Mouse (Mus musculus) intestine, postnatal 0 days (tissue): ENCODE measurements around the gene Mtor. TPM values are rescaled to one million over a fixed set of nuclear protein-coding genes. Genes with fewer than 3 reads are reported as not detected.

Experiments
- ATAC-seq: fragments of 200-750 bp; cut with Nextera tagmentation; 2 replicates; pipeline ENCODE4 v1.8.0; 2017; ENCODE audit warnings: mild to moderate bottlenecking, moderate TSS enrichment, moderate library complexity
- H3K27ac ChIP-seq: fragments of 300-500 bp; sonication (generic); 2 replicates; pipeline ENCODE4 v1.5.1; 2014; ENCODE audit warnings: mild to moderate bottlenecking, low read depth, low read length, moderate library complexity
- H3K27me3 ChIP-seq: fragments of 300-500 bp; sonication (generic); replicated peaks from 2 replicates; pipeline ENCODE4 v1.6.1; 2014; ENCODE audit warnings: low read length, mixed read lengths; ENCODE audit not compliant: control insufficient read depth, insufficient read depth
- H3K36me3 ChIP-seq: fragments of 300-500 bp; sonication (generic); 2 replicates; pipeline ENCODE4 v1.6.1; 2014; ENCODE audit warnings: mild to moderate bottlenecking, moderate library complexity; ENCODE audit not compliant: control insufficient read depth, insufficient read depth
- H3K4me1 ChIP-seq: fragments of 300-500 bp; sonication (generic); replicated peaks from 2 replicates; pipeline ENCODE4 v1.6.1; 2014; ENCODE audit warnings: antibody characterized with exemption, low read length, mixed read lengths; ENCODE audit not compliant: control insufficient read depth, insufficient read depth
- H3K4me2 ChIP-seq: fragments of 300-500 bp; sonication (generic); replicated peaks from 2 replicates; pipeline ENCODE4 v1.6.1; 2014; ENCODE audit warnings: low read depth, mild to moderate bottlenecking, moderate library complexity
- H3K4me3 ChIP-seq: fragments of 300-500 bp; sonication (generic); 2 replicates; pipeline ENCODE4 v1.5.1; 2014; ENCODE audit warnings: low read depth, low read length
- H3K9ac ChIP-seq: fragments of 300-500 bp; sonication (generic); 2 replicates; pipeline ENCODE4 v1.6.1; 2014; ENCODE audit warnings: mild to moderate bottlenecking, low read depth, low read length
- H3K9me3 ChIP-seq: fragments of 300-500 bp; sonication (generic); 2 replicates; pipeline ENCODE4 v1.6.1; 2016; ENCODE audit warnings: mixed run types; ENCODE audit not compliant: control insufficient read depth
- CTCF ChIP-seq: sonication (generic); IDR thresholded peaks from 2 replicates; pipeline ENCODE4 v1.5.1; 2016; ENCODE audit warnings: low read depth, mild to moderate bottlenecking, control low read depth, antibody characterized with exemption, moderate library complexity
- WGBS: fragments of 180-500 bp; shearing (Covaris S2); extraction: QIAGEN DNeasy Blood & Tissue Kit; methylation state at CpG from one replicate; pipeline ENCODE4 v1.1.7; 2014; 5-methylcytosine and 5-hydroxymethylcytosine counted together
- polyA plus RNA-seq: library from polyadenylated mRNA; unstranded; fragments of >200 nt; fragmentation: Nextera tagmentation; extraction: Ambion mirVana; gene quantifications from 2 replicates; pipeline ENCODE4 v1.2.1, GENCODE M21; 2015

The Mtor gene
- polyA plus RNA-seq, 1 experiment from 2014 or later = 14.3 TPM

DNA sequence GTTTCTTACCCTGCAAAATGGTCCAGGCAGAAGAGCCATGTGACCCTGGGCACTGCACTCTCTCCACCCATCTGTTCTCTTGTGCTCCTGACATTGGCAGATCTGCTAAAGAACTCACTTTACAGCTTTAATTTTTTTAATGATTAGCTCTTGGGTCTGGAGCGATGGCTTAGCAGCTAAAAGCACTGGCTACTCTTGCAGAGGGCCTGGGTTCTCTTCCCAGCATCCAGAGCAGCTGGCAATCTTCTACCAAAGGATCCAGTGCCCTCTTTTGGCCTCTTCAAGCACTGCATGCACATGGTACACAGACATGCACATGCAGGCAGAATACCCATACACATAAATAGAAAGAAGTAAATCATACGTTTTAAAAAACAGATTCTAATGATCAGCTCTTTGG is 66.9 kb downstream of the Mtor start:
- Histone ChIP-seq H3K36me3 (peaks cover 40% of the 10 kb centered on the region), H3K9ac (no peak overlapping the region), H3K27me3 (no peaks in the 10 kb centered on the region), H3K4me3 (no peak overlapping the region), H3K27ac (no peak overlapping the region), H3K4me2 (no peak overlapping the region), H3K9me3 (no peaks in the 10 kb centered on the region), H3K4me1 (no peaks in the 10 kb centered on the region)
- 93% methylated on average over 2 of the region's 2 CpGs for WGBS
- TF ChIP-seq CTCF = peak; percentile 47
- ATAC-seq = no peak

DNA sequence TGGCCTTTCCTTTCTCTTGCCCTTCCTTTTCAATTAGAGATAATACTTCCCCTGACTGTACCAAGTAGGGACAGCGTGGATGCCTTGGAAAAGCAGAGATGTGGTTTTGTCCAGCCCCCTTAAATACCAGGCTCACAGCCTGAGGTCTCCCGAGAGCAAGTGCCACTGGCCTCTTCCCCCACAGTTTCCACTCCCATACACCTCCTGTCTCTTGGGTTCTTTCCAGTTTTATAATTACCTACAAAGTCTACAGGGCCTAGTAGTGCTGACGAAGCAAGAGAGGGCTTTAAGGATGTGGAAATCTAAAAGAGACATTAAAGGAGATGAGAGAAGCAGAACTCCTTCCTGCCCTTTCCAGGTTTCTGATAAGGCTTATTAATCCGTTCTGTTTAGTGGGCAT is 69.4 kb downstream of the Mtor start:
- H3K4me3 ChIP-seq = no peak overlapping the region
- 77% methylated on average over 4 of the region's 4 CpGs for whole genome bisulfite sequencing
- no peak for ATAC-seq

DNA sequence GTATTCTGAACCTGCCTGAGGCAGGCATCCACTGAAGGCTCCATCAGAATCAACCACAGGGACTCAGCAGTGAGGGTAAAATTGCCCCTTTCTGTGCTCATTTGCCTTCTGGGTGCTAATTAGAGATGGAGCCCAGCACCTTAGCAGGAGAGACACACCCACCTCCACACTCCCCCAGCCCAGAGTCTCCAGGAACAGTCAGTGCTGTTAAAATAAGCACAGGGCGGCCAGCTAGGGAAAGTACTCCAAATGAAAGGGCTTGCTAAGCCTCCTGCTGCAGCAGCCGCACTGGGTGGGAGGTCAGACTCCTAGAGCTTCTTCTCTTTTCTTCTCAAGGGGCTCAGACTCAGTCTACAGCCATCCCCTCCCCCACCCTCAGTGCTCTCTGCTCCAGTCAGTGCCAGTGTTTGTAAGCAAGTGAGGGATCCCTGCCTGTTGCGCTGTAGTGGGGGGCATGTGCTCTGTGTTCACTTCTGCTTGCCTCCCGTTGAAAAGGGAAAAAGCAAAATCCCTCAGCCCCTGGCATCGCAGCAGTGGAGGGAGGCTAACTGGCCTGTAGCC is 69.9 kb downstream of the Mtor start:
- 69% methylated on average over 5 of the region's 5 CpGs for WGBS
- TF ChIP-seq CTCF = no peak

More for the DNA sequence above, 69.4 kb downstream of the Mtor start:
- TF ChIP-seq CTCF = no peak
- peaks cover 45% of the 10 kb centered on the region for H3K36me3 ChIP-seq
- no peak overlapping the region for H3K9ac ChIP-seq
- H3K27me3 ChIP-seq = no peaks in the 10 kb centered on the region
- H3K27ac ChIP-seq = no peak overlapping the region
- no peak overlapping the region for H3K4me2 ChIP-seq
- H3K9me3 ChIP-seq = no peaks in the 10 kb centered on the region
- no peaks in the 10 kb centered on the region for H3K4me1 ChIP-seq

DNA sequence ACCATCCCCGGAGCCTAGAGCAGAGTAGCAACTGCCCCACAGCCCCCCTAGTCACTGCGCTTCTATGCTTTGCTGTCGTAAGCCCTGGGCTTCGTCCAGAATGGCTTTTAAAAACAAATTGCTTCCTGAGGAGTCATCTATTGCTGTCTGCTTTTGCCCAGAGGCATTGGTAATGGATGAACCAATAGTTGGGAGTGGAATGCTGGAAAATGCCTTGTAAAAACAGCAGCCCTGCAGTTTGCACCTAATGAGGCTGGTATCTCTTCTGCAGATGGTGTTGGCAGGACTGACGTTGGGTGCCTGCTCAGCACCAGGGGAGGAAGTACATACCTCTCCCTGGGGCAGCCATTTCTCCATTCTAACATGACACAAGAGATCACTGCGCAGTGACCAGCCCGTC is 75.1 kb downstream of the Mtor start:
- Histone ChIP-seq H3K27ac (no peak overlapping the region), H3K9ac (no peak overlapping the region), H3K4me1 (no peaks in the 10 kb centered on the region), H3K4me2 (no peak overlapping the region), H3K27me3 (no peaks in the 10 kb centered on the region), H3K9me3 (no peaks in the 10 kb centered on the region), H3K36me3 (peaks cover 61% of the 10 kb centered on the region), H3K4me3 (no peak overlapping the region)
- WGBS = 75% methylated on average over 7 of the region's 7 CpGs
- no peak for ATAC-seq
- TF ChIP-seq CTCF = no peak

More for the DNA sequence above, 69.9 kb downstream of the Mtor start:
- H3K27ac ChIP-seq = no peak overlapping the region
- no peak overlapping the region for H3K9ac ChIP-seq
- no peak overlapping the region for H3K4me2 ChIP-seq
- H3K4me3 ChIP-seq = no peak overlapping the region
- no peaks in the 10 kb centered on the region for H3K9me3 ChIP-seq
- H3K27me3 ChIP-seq = no peaks in the 10 kb centered on the region
- H3K36me3 ChIP-seq = peaks cover 49% of the 10 kb centered on the region
- no peak for ATAC-seq
- H3K4me1 ChIP-seq = no peaks in the 10 kb centered on the region

DNA sequence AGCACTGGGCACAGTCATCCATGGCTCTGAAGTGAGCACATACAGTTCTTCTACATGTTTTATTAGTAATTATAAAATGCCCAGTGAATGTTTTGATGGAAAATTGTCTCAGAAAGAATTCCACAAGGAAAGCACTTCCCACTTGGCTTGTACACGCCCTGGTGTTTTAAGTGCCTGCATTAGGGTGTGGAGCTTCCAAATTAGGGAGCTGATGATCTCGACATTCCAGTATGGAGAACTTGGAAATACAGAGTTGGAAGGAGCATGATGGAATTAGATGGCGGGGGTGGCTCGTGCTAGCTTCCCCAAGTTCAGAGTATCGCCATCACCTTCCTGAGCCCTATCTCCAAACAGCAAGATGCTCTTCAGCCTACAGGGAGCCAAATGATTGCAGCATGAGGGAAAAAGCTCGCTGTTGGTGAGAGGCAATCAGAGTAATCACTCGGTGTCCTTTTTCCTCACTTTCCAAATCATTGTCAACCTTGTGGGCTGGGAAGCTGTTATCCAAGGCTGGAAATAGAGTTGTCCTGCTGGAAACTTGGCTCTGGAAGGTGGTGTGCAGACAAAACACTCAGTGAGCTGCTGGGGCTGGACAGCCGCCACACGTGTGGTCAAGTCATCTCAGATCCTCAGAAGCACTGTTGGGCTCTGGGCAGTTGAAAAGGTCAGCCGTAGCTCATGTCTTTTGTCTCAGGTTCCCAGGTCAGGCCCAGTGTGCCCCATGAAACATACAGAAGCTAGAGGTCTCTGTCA is 78.9 kb downstream of the Mtor start:
- peaks cover 77% of the 10 kb centered on the region for H3K36me3 ChIP-seq
- H3K9ac ChIP-seq = no peak overlapping the region
- H3K27me3 ChIP-seq = no peaks in the 10 kb centered on the region
- no peak for ATAC-seq
- WGBS = 91% methylated on average over 10 of the region's 10 CpGs
- no peak overlapping the region for H3K27ac ChIP-seq
- no peak overlapping the region for H3K4me3 ChIP-seq
- no peaks in the 10 kb centered on the region for H3K4me1 ChIP-seq
- H3K9me3 ChIP-seq = no peaks in the 10 kb centered on the region
- no peak for TF ChIP-seq CTCF
- H3K4me2 ChIP-seq = no peak overlapping the region

DNA sequence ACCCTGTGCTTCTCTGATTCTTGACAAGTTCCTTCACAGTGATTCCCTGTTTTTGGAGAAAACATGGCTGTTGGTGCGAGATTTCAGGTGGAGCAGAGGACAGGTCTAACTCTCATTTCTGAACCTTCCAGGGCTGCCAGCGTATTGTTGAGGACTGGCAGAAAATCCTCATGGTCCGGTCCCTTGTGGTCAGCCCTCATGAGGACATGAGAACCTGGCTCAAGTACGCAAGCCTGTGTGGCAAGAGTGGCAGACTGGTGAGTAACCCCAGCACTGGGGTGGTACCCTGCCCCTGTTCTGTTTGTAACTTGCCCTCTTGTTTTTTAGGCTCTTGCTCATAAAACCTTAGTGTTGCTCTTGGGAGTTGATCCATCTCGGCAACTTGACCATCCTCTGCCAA is 81.9 kb downstream of the Mtor start:
- H3K9ac ChIP-seq = no peak overlapping the region
- no peaks in the 10 kb centered on the region for H3K4me1 ChIP-seq
- no peak overlapping the region for H3K4me3 ChIP-seq
- TF ChIP-seq CTCF = no peak
- H3K36me3 ChIP-seq = peaks cover 80% of the 10 kb centered on the region
- H3K9me3 ChIP-seq = no peaks in the 10 kb centered on the region
- no peak overlapping the region for H3K27ac ChIP-seq
- H3K27me3 ChIP-seq = no peaks in the 10 kb centered on the region
- no peak for ATAC-seq
- WGBS = 92% methylated on average over 5 of the region's 5 CpGs
- H3K4me2 ChIP-seq = no peak overlapping the region
